Mouse (Mus musculus): ENCODE measurements around the gene Dus1l. TPM values are rescaled to one million over a fixed set of nuclear protein-coding genes. Genes with fewer than 3 reads are reported as not detected.
"Not testable (repeated sequence)": the region's sequence is repeated elsewhere in the genome, so short reads cannot be mapped to it uniquely, and the experiment has no call there.

The Dus1l gene
- polyA plus RNA-seq (2014; fragmentation: Nextera tagmentation; extraction: Ambion mirVana) = 59.7 and 66.9 TPM in 2 replicates

DNA sequence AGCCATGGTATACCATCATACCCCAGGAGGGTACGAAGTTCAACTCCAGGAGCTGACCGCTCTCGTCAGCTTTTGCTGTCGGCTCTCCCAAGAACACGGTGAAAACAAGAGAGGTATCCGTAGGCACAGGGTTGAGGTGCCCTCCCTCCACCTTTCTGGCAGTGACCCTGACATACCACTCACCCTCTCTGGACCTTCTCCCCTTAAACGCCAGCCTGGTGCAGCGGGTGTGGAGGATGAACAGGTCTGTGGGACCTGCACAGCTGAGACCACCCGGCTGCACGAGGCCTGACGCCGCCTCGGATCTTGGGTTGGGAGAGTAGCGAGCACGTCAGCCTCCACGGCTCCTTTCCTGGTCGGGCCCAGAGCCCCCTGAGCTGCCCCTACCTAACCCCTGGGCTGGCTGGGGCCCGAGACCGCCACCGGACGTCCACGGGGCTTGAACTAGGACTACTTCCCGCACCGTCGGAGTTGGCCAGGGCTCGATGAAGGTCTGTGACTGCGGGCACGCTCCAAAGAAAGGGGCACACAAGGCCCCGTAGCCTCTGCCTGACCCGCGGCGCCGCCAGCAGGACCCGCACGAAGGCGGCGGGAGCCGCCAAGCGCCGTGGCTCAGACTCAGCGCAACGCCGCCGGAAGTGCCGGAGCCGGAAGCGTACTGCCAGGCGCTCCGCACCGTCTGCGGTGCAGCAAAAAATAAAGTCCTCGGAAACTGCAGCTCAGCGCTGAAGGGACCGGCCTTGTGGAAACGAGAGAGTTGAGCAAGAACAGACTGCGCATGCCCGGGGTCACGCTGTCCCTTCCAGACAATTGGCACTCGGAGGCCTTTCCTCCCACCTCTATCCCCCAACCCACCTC is at the start of gene Dus1l:
Gene Dus1l, minus strand, starts transcription at position 648 of the 858 bp plus-strand sequence.
- Histone ChIP-seq H3K4me2 (replicated peaks; ENCODE audit: low read depth, low read length) (peak within 1 kb of the TSS; percentile 96), H3K4me3 (ENCODE audit: low read depth, low read length) (peak within 1 kb of the TSS; percentile 100), H3K9ac (replicated peaks; ENCODE audit: low read depth, low read length) (peak within 1 kb of the TSS; percentile 95), H3K27ac (ENCODE audit: low read length) (peak within 1 kb of the TSS; percentile 69), H3K9me3 (ENCODE audit: control insufficient read depth, low read depth, low read length) (no peaks in the 10 kb centered on the region), H3K27me3 (ENCODE audit: control insufficient read depth, insufficient read depth, low read length) (no peaks in the 10 kb centered on the region), H3K4me1 (ENCODE audit: control insufficient read depth, insufficient read depth, low read length) (peaks cover 17% of the 10 kb centered on the region), H3K36me3 (ENCODE audit: control insufficient read depth, insufficient read depth, low read length) (peaks cover 30% of the 10 kb centered on the region)
- WGBS = 1% methylated on average over 59 of the region's 59 CpGs
- peak; percentile 85 for ATAC-seq (ENCODE audit: insufficient number of reproducible peaks, insufficient read depth, low FRiP score, low read depth)

- Histone ChIP-seq H3K27ac (ENCODE audit: low read length) (no peak overlapping the region), H3K9me3 (ENCODE audit: control insufficient read depth, low read depth, low read length) (no peaks in the 10 kb centered on the region), H3K27me3 (ENCODE audit: control insufficient read depth, insufficient read depth, low read length) (no peaks in the 10 kb centered on the region), H3K9ac (replicated peaks; ENCODE audit: low read depth, low read length) (no peak overlapping the region), H3K4me3 (ENCODE audit: low read depth, low read length) (no peak overlapping the region), H3K4me2 (replicated peaks; ENCODE audit: low read depth, low read length) (no peak overlapping the region), H3K36me3 (ENCODE audit: control insufficient read depth, insufficient read depth, low read length) (no peaks in the 10 kb centered on the region), H3K4me1 (ENCODE audit: control insufficient read depth, insufficient read depth, low read length) (no peaks in the 10 kb centered on the region)
- WGBS = 87% methylated on average over 4 of the region's 4 CpGs
- no peak for ATAC-seq (ENCODE audit: insufficient number of reproducible peaks, insufficient read depth, low FRiP score, low read depth)
These were observed 48.1 kb upstream of the Dus1l start for GRCm38 (mm10) chr11:120844329-120844728.

DNA sequence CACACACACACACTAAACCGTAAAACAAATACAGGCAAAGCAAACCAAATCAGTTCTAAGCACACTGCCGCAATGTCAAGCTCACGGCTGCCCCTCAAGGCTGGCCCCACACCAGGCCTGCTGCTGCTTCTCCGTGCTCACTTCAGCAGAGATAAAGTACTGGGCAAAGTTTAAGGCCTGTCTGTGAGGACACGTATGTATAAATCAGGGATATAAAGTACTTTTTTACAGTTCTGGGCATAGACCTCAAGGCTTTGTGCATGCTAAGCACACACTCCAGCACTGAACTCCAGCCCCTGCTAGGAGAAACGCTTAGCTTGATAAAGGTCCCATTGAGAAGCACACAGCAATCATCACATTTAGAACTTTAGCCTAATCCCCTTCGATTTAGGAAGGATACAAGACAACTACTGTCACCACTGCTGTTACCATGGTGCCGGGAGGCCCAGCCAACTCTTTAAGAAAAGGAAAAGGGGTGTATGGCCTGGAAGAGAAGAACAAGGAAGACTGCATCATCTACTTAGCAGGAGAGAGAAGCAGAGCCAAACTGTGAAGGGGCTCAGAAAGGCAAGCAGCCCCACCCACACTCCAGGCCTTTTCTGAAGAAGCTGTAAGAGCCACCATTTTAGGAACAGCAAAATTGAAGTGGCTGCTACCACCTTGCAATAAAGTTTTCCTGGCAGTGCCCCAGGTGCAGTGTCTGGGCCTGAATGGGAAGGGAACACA is 37.5 kb upstream of the Dus1l start:
- H3K9me3 ChIP-seq (ENCODE audit: control insufficient read depth, low read depth, low read length) = no peaks in the 10 kb centered on the region
- H3K4me2 ChIP-seq (replicated peaks; ENCODE audit: low read depth, low read length) = no peak overlapping the region
- H3K4me1 ChIP-seq (ENCODE audit: control insufficient read depth, insufficient read depth, low read length) = peaks cover 8% of the 10 kb centered on the region
- H3K36me3 ChIP-seq (ENCODE audit: control insufficient read depth, insufficient read depth, low read length) = peaks cover 3% of the 10 kb centered on the region; the same call in 1 of the 2 replicates
- 49% methylated on average over 8 of the region's 8 CpGs for WGBS
- no peak overlapping the region for H3K4me3 ChIP-seq (ENCODE audit: low read depth, low read length)
- ATAC-seq (ENCODE audit: insufficient number of reproducible peaks, insufficient read depth, low FRiP score, low read depth) = peak; percentile 61
- peak overlapping the region; percentile 35 for H3K27ac ChIP-seq (ENCODE audit: low read length)
- no peak overlapping the region for H3K9ac ChIP-seq (replicated peaks; ENCODE audit: low read depth, low read length)
- no peaks in the 10 kb centered on the region for H3K27me3 ChIP-seq (ENCODE audit: control insufficient read depth, insufficient read depth, low read length)

- not testable (repeated sequence) for H3K9ac ChIP-seq (replicated peaks; ENCODE audit: low read depth, low read length); H3K36me3 ChIP-seq (ENCODE audit: control insufficient read depth, insufficient read depth, low read length); H3K9me3 ChIP-seq (ENCODE audit: control insufficient read depth, low read depth, low read length); H3K4me2 ChIP-seq (replicated peaks; ENCODE audit: low read depth, low read length); H3K4me3 ChIP-seq (ENCODE audit: low read depth, low read length); H3K27ac ChIP-seq (ENCODE audit: low read length); H3K27me3 ChIP-seq (ENCODE audit: control insufficient read depth, insufficient read depth, low read length); ATAC-seq (ENCODE audit: insufficient number of reproducible peaks, insufficient read depth, low FRiP score, low read depth); H3K4me1 ChIP-seq (ENCODE audit: control insufficient read depth, insufficient read depth, low read length)
- WGBS = 83% methylated on average over 5 of the region's 5 CpGs
These were observed 36.8 kb upstream of the Dus1l start for GRCm38 (mm10) chr11:120832962-120833361.

DNA sequence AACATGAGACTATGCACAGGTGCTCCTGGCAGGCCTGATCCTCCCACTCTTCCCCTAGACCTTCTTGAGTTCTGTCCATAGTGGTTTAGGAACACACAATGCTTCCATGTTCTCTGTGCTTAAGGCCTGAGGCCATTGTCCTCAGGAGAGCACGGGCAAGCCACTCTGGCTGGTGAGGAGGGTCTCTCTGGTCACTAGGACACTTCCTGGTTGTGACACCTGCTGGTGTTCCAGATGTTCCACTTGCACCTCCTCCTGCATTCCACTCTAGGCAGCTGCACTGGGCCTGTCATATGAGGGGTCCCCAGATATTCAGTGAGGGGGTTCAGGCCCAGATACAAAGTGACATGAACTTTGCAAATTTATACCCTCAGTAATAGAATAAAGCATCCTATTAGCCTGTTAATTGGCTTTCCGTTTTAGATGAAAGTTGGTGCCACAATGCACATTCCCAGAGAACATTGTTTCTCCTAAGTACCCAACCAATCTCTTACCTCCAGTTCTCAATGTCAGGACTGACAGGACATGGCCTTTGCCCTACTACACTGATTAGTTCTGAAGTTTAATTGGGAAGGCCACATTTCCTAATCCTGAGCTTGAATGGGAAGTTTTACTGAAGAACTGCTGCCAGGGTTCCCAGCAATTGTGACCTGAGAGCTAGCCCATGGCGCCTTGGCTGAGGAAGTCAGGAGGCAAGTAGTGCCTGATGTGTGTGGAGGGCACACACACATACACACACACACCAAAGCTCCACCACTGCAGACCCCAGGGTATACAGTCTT is 35.6 kb upstream of the Dus1l start:
- Histone ChIP-seq H3K27ac (ENCODE audit: low read length) (no peak overlapping the region), H3K4me2 (replicated peaks; ENCODE audit: low read depth, low read length) (no peak overlapping the region), H3K27me3 (ENCODE audit: control insufficient read depth, insufficient read depth, low read length) (no peaks in the 10 kb centered on the region), H3K9me3 (ENCODE audit: control insufficient read depth, low read depth, low read length) (no peaks in the 10 kb centered on the region), H3K4me3 (ENCODE audit: low read depth, low read length) (no peak overlapping the region), H3K9ac (replicated peaks; ENCODE audit: low read depth, low read length) (no peak overlapping the region), H3K4me1 (ENCODE audit: control insufficient read depth, insufficient read depth, low read length) (peaks cover 8% of the 10 kb centered on the region), H3K36me3 (ENCODE audit: control insufficient read depth, insufficient read depth, low read length) (peaks cover 3% of the 10 kb centered on the region; the same call in 1 of the 2 replicates)
- 87% methylated on average over 3 of the region's 3 CpGs for WGBS
- no peak for ATAC-seq (ENCODE audit: insufficient number of reproducible peaks, insufficient read depth, low FRiP score, low read depth)

DNA sequence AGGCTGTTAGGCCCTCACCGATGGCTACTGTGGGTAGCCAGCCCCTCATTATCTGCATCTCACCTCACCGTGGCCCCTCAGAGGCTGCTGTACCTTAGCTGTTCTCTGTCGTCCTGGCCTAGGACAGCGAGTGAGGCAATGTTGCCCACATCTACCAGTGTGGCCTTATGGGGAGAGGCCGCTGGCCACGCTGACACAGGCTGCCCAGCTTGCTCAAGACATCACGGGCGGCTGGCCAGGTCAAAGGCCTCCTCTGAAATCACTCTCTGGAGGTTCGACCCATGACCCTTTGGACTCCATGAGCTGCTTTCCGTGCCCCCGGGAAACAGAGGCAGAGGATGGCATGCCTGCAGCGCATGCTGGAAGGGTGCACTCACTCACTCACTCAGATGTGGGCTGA is 34.5 kb upstream of the Dus1l start:
- Histone ChIP-seq H3K4me3 (ENCODE audit: low read depth, low read length) (no peak overlapping the region), H3K27me3 (ENCODE audit: control insufficient read depth, insufficient read depth, low read length) (no peaks in the 10 kb centered on the region), H3K9ac (replicated peaks; ENCODE audit: low read depth, low read length) (no peak overlapping the region), H3K4me2 (replicated peaks; ENCODE audit: low read depth, low read length) (no peak overlapping the region), H3K36me3 (ENCODE audit: control insufficient read depth, insufficient read depth, low read length) (peaks cover 5% of the 10 kb centered on the region; the same call in 1 of the 2 replicates), H3K9me3 (ENCODE audit: control insufficient read depth, low read depth, low read length) (no peaks in the 10 kb centered on the region), H3K27ac (ENCODE audit: low read length) (no peak overlapping the region), H3K4me1 (ENCODE audit: control insufficient read depth, insufficient read depth, low read length) (peaks cover 12% of the 10 kb centered on the region)
- 87% methylated on average over 12 of the region's 12 CpGs for WGBS
- no peak for ATAC-seq (ENCODE audit: insufficient number of reproducible peaks, insufficient read depth, low FRiP score, low read depth)

DNA sequence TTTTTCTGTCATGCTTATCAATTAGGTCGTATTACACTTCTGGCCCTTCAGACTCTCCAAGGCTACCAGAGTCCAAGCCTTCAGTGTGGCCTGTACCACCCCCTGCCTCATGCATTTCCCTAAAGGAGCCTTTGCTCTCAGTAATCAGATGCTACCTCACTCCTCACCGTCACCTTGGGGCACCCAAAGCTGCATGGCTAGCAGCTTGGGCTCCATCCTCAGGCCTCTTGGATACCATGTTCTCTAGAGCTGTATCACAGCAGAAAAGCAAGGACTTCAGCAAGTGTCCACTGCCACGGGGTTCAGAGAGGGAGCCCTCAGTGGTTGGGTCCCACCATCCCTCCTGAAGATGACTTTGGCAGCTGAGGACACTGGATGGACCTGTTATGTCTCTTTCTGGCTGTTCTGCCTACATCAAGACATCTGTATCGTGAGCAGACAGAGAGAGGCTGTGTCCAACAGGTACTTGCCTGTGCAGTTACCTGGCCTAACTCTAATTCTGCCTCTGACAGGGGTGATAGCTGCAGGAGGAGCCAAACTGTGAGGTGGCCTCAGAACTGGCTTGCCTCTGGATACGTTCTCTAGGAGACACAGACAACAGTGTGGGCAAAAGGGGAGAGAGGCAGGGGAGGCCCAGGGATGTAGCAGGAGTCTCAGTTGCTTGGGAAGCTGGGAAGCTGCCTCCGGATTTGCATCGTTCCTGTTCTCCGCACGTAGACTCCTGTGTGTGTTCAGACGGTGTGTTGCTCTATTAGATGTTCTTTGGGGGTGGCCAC is 33.7 kb upstream of the Dus1l start:
- Histone ChIP-seq H3K4me1 (ENCODE audit: control insufficient read depth, insufficient read depth, low read length) (peaks cover 18% of the 10 kb centered on the region), H3K27ac (ENCODE audit: low read length) (no peak overlapping the region), H3K4me3 (ENCODE audit: low read depth, low read length) (no peak overlapping the region), H3K9ac (replicated peaks; ENCODE audit: low read depth, low read length) (no peak overlapping the region), H3K27me3 (ENCODE audit: control insufficient read depth, insufficient read depth, low read length) (no peaks in the 10 kb centered on the region), H3K36me3 (ENCODE audit: control insufficient read depth, insufficient read depth, low read length) (peaks cover 5% of the 10 kb centered on the region; the same call in 1 of the 2 replicates), H3K9me3 (ENCODE audit: control insufficient read depth, low read depth, low read length) (no peaks in the 10 kb centered on the region), H3K4me2 (replicated peaks; ENCODE audit: low read depth, low read length) (no peak overlapping the region)
- ATAC-seq (ENCODE audit: insufficient number of reproducible peaks, insufficient read depth, low FRiP score, low read depth) = no peak
- 87% methylated on average over 10 of the region's 10 CpGs for WGBS

Data from stomach, embryonic 14.5 days (tissue).